Comparison of ENCODE assay signal across 8 mouse cellular contexts in the genomic region with DNA sequence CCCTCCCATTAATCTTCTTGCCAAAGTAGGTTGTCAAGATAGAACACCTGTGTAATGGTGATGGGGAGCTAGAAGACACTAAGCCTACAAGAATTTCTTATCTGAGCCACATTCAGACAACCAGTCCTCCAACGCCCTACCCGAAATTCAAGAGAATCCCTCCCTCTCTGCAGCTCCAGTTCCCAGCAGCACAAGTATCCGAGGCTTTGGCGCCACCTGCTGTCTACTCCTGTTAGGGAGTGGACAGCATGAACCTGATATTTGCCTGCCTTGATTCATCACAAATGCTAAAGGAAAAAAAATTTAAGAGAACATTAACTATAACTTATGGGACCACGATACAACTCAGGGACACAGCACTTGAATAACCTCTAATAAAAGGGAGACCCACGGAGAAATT.
DNase-seq lines count a peak whose midpoint lies in the region; ATAC-seq and TF ChIP-seq lines count a peak whose summit lies in the region.

No protein-coding gene starts in this region.

- TF ChIP-seq CTCF in thymus, adult 2 months (IDR thresholded peaks at IDR 0.05; ENCODE audit: borderline replicate concordance, control insufficient read depth, extremely low read depth, insufficient read depth, low read length, poor library complexity): no peak
- peak; percentile 68; the same call in 1 of the 2 replicates for TF ChIP-seq CTCF in testis, adult 2 months (IDR thresholded peaks at IDR 0.05; ENCODE audit: control insufficient read depth, insufficient read depth, insufficient replicate concordance, low read depth, low read length)

- H3K4me1 ChIP-seq in thymus, adult 2 months (replicated peaks; ENCODE audit: control insufficient read depth, insufficient read depth, low read length): no peaks in the 10 kb centered on the region
- peaks cover 18% of the 10 kb centered on the region for H3K4me1 ChIP-seq in limb, embryonic 10.5 days
- no peaks in the 10 kb centered on the region for H3K4me1 ChIP-seq in neural tube, embryonic 11.5 days (ENCODE audit: control insufficient read depth, insufficient read depth, low read length)
- H3K4me1 ChIP-seq in testis, adult 2 months (ENCODE audit: control insufficient read depth, insufficient read depth, low read length): no peaks in the 10 kb centered on the region

- H3K27ac ChIP-seq in thymus, adult 2 months (ENCODE audit: control insufficient read depth, insufficient read depth, low read length): no peak overlapping the region
- H3K27ac ChIP-seq in limb, embryonic 10.5 days: no peak overlapping the region
- H3K27ac ChIP-seq in neural tube, embryonic 11.5 days (ENCODE audit: low read depth, low read length): no peak overlapping the region
- no peak overlapping the region for H3K27ac ChIP-seq in testis, adult 2 months (ENCODE audit: control insufficient read depth, insufficient read depth, low read depth, low read length)

- H3K9me3 ChIP-seq in limb, embryonic 10.5 days (replicated peaks): no peaks in the 10 kb centered on the region
- no peaks in the 10 kb centered on the region for H3K9me3 ChIP-seq in neural tube, embryonic 11.5 days (ENCODE audit: control insufficient read depth, low read length)

- no peak for ATAC-seq in neural tube, embryonic 11.5 days (ENCODE audit: insufficient read depth, low FRiP score, low TSS enrichment)

- H3K4me2 ChIP-seq in neural tube, embryonic 11.5 days (ENCODE audit: low read depth): no peak overlapping the region

- H3K27me3 ChIP-seq in thymus, adult 2 months (ENCODE audit: control insufficient read depth, insufficient read depth, low read length): no peaks in the 10 kb centered on the region
- H3K27me3 ChIP-seq in limb, embryonic 10.5 days (ENCODE audit: low read depth, poor library complexity, severe bottlenecking): peaks cover 10% of the 10 kb centered on the region; the same call in 1 of the 2 replicates
- H3K27me3 ChIP-seq in neural tube, embryonic 11.5 days (ENCODE audit: control insufficient read depth, insufficient read depth, low read length): no peaks in the 10 kb centered on the region
- no peaks in the 10 kb centered on the region for H3K27me3 ChIP-seq in testis, adult 2 months (ENCODE audit: control insufficient read depth, insufficient read depth, low read length)

- no peak overlapping the region for H3K9ac ChIP-seq in neural tube, embryonic 11.5 days (ENCODE audit: low read length)

- no peak overlapping the region for H3K4me3 ChIP-seq in thymus, adult 2 months (ENCODE audit: control insufficient read depth, insufficient read depth, low read length)
- H3K4me3 ChIP-seq in limb, embryonic 10.5 days: no peak overlapping the region
- H3K4me3 ChIP-seq in neural tube, embryonic 11.5 days (ENCODE audit: low read depth, low read length): no peak overlapping the region
- H3K4me3 ChIP-seq in testis, adult 2 months (ENCODE audit: control insufficient read depth, low read depth, low read length): no peak overlapping the region

- no peak for TF ChIP-seq POLR2A in thymus, adult 2 months (IDR thresholded peaks at IDR 0.05; ENCODE audit: control insufficient read depth, extremely low read depth, insufficient read depth, low read length, poor library complexity)
- TF ChIP-seq POLR2A in testis, adult 2 months (IDR thresholded peaks at IDR 0.05; ENCODE audit: control insufficient read depth, low read depth, low read length): no peak

- 9% methylated on average over 6 of the region's 6 CpGs for WGBS in thymus, adult 2 months
- WGBS in limb, embryonic 10.5 days: 4% methylated on average over 6 of the region's 6 CpGs
- 8% methylated on average over 6 of the region's 6 CpGs for WGBS in neural tube, embryonic 11.5 days

- no peaks in the 10 kb centered on the region for H3K36me3 ChIP-seq in thymus, adult 2 months (ENCODE audit: control insufficient read depth, insufficient read depth, low read length)
- no peaks in the 10 kb centered on the region for H3K36me3 ChIP-seq in limb, embryonic 10.5 days
- H3K36me3 ChIP-seq in neural tube, embryonic 11.5 days (ENCODE audit: control insufficient read depth, insufficient read depth, low read length): no peaks in the 10 kb centered on the region
- H3K36me3 ChIP-seq in testis, adult 2 months (ENCODE audit: control insufficient read depth, insufficient read depth, low read length): no peaks in the 10 kb centered on the region

- peak; percentile 63 for DNase-seq in thymus, adult 2 months
- no peak for DNase-seq in thymus, adult 18-20 months
- peak; percentile 94 to 95 for DNase-seq in cerebellum, postnatal 10 days
- DNase-seq in frontal cortex, postnatal 36 days (ENCODE audit: low spot score in 2 of 2): peak; percentile 86
- peak; percentile 54 to 87 for DNase-seq in kidney, adult 8-10 months
- DNase-seq in limb, embryonic 10.5 days (ENCODE audit: low spot score): peak; percentile 90
- DNase-seq in neural tube, embryonic 11.5 days (ENCODE audit: low spot score): peak; percentile 86

Comparison
In these comparisons a context has a peak if more than half of its experiments do, and no peak if none do; other contexts are left out.
1. DNase-seq: peak in thymus, adult 2 months (single experiment), cerebellum, postnatal 10 days (2 of 2), frontal cortex, postnatal 36 days (2 of 2), kidney, adult 8-10 months (2 of 2), limb, embryonic 10.5 days (single experiment) and neural tube, embryonic 11.5 days (single experiment); none in thymus, adult 18-20 months (0 of 2).